ENCODE assay signal across 9 mouse cellular contexts in genomic region chr15:94265630-94266029, GRCm38 (mm10).
DNase-seq lines count a peak whose midpoint lies in the region; ATAC-seq and TF ChIP-seq lines count a peak whose summit lies in the region.
"Had no signal": no experiment of that assay in that cellular context is flagged by ENCODE, and none has a peak within 500 bp of the region (broad histone marks: within the 10 kb centered on the region; RNA-seq: fewer than 3 reads in every experiment).

No protein-coding gene starts in this region.

- TF ChIP-seq CTCF in kidney, adult 2 months (conservative IDR thresholded peaks at IDR 0.05; ENCODE audit: insufficient read depth, insufficient read length, low read depth, low read length) = peak; percentile 91

- no peak for TF ChIP-seq POLR2A in kidney, adult 2 months (IDR thresholded peaks at IDR 0.05; ENCODE audit: low read depth, low read length)

- peak; percentile 82 for DNase-seq in kidney, adult 2 months
- peak; percentile 54 for DNase-seq in c-Kit-positive CD71-negative TER-119-negative erythroid progenitor cells, embryonic 14.5 days (ENCODE audit: low read depth)
- peak; percentile 58 to 78 for DNase-seq in frontal cortex, postnatal 10 days (ENCODE audit: low spot score in 2 of 2)
- DNase-seq in limb, embryonic 11.5 days (ENCODE audit: low spot score) = peak; percentile 94
- DNase-seq in retina, adult 2 months (ENCODE audit: low read depth, low spot score) = peak; percentile 42
- DNase-seq in thymus, postnatal 36 days = peak; percentile 71 to 79

- ATAC-seq in kidney, embryonic 16.5 days (ENCODE audit: low FRiP score, low TSS enrichment) = no peak
- ATAC-seq in intestine, embryonic 15.5 days = peak; percentile 39; the same call in 1 of the 2 replicates
- no peak for ATAC-seq in limb, embryonic 11.5 days (ENCODE audit: insufficient number of reproducible peaks, low FRiP score, low TSS enrichment, low read depth)

- 11% methylated on average over 10 of the region's 10 CpGs for WGBS in kidney, adult 2 months
- 23% methylated on average over 10 of the region's 10 CpGs for WGBS in kidney, embryonic 16.5 days
- WGBS in intestine, embryonic 15.5 days = 26% methylated on average over 10 of the region's 10 CpGs
- 48% methylated on average over 10 of the region's 10 CpGs for WGBS in limb, embryonic 11.5 days

- H3K4me3 ChIP-seq in kidney, adult 2 months (ENCODE audit: insufficient read depth, low read depth, low read length) = no peak overlapping the region
- no peak overlapping the region for H3K4me3 ChIP-seq in kidney, embryonic 16.5 days (ENCODE audit: low read length)
- no peak overlapping the region for H3K4me3 ChIP-seq in intestine, embryonic 15.5 days (replicated peaks)
- H3K4me3 ChIP-seq in limb, embryonic 11.5 days (ENCODE audit: low read depth, low read length) = no peak overlapping the region
- H3K4me3 ChIP-seq: stomach, embryonic 15.5 days had no signal

- no peak overlapping the region for H3K4me2 ChIP-seq in kidney, embryonic 16.5 days (replicated peaks; ENCODE audit: low read depth, low read length)
- no peak overlapping the region for H3K4me2 ChIP-seq in intestine, embryonic 15.5 days (replicated peaks)
- no peak overlapping the region for H3K4me2 ChIP-seq in limb, embryonic 11.5 days (ENCODE audit: low read depth, severe bottlenecking)
- H3K4me2 ChIP-seq: stomach, embryonic 15.5 days had no signal

- no peaks in the 10 kb centered on the region for H3K4me1 ChIP-seq in kidney, adult 2 months (ENCODE audit: control insufficient read depth, insufficient read depth, low read length)
- H3K4me1 ChIP-seq in kidney, embryonic 16.5 days (ENCODE audit: insufficient read depth, low read length) = peaks cover 12% of the 10 kb centered on the region; the same call in 1 of the 2 replicates
- H3K4me1 ChIP-seq in intestine, embryonic 15.5 days (replicated peaks) = no peaks in the 10 kb centered on the region
- H3K4me1 ChIP-seq in limb, embryonic 11.5 days (ENCODE audit: control insufficient read depth, insufficient read depth, low read length) = no peaks in the 10 kb centered on the region
- H3K4me1 ChIP-seq: stomach, embryonic 15.5 days had no signal

- no peak overlapping the region for H3K9ac ChIP-seq in kidney, embryonic 16.5 days (replicated peaks; ENCODE audit: low read length)
- no peak overlapping the region for H3K9ac ChIP-seq in intestine, embryonic 15.5 days
- H3K9ac ChIP-seq in limb, embryonic 11.5 days (ENCODE audit: low read length) = no peak overlapping the region
- H3K9ac ChIP-seq: stomach, embryonic 15.5 days had no signal

- no peaks in the 10 kb centered on the region for H3K36me3 ChIP-seq in kidney, adult 2 months (ENCODE audit: control insufficient read depth, insufficient read depth, low read length)
- H3K36me3 ChIP-seq in kidney, embryonic 16.5 days (ENCODE audit: insufficient read depth, low read length) = no peaks in the 10 kb centered on the region
- H3K36me3 ChIP-seq in intestine, embryonic 15.5 days = no peaks in the 10 kb centered on the region
- H3K36me3 ChIP-seq in limb, embryonic 11.5 days (ENCODE audit: control insufficient read depth, insufficient read depth, low read length) = no peaks in the 10 kb centered on the region
- H3K36me3 ChIP-seq: stomach, embryonic 15.5 days had no signal

- H3K27me3 ChIP-seq in kidney, adult 2 months (replicated peaks; ENCODE audit: control insufficient read depth, insufficient read depth, low read length) = no peaks in the 10 kb centered on the region
- H3K27me3 ChIP-seq in kidney, embryonic 16.5 days (ENCODE audit: insufficient read depth, low read length) = no peaks in the 10 kb centered on the region
- H3K27me3 ChIP-seq in intestine, embryonic 15.5 days (replicated peaks) = no peaks in the 10 kb centered on the region
- no peaks in the 10 kb centered on the region for H3K27me3 ChIP-seq in limb, embryonic 11.5 days (ENCODE audit: control insufficient read depth, insufficient read depth, low read length)
- H3K27me3 ChIP-seq: stomach, embryonic 15.5 days had no signal

- H3K9me3 ChIP-seq in kidney, embryonic 16.5 days (ENCODE audit: low read length) = no peaks in the 10 kb centered on the region
- H3K9me3 ChIP-seq in intestine, embryonic 15.5 days = no peaks in the 10 kb centered on the region
- no peaks in the 10 kb centered on the region for H3K9me3 ChIP-seq in limb, embryonic 11.5 days (ENCODE audit: control insufficient read depth, low read length)
- H3K9me3 ChIP-seq: stomach, embryonic 15.5 days had no signal

- no peak overlapping the region for H3K27ac ChIP-seq in kidney, adult 2 months (ENCODE audit: insufficient read depth, low read depth, low read length)
- no peak overlapping the region for H3K27ac ChIP-seq in kidney, embryonic 16.5 days (ENCODE audit: low read length)
- H3K27ac ChIP-seq in intestine, embryonic 15.5 days = no peak overlapping the region
- no peak overlapping the region for H3K27ac ChIP-seq in limb, embryonic 11.5 days (replicated peaks; ENCODE audit: low read depth, low read length)
- H3K27ac ChIP-seq: stomach, embryonic 15.5 days had no signal

Comparison
In these comparisons a context has a peak if more than half of its experiments do, and no peak if none do; other contexts are left out.
1. DNase-seq: peak in every context shown above with its lines; median percentile 94 in limb, embryonic 11.5 days; 82 in kidney, adult 2 months; 75 in thymus, postnatal 36 days; 68 in frontal cortex, postnatal 10 days; 54 in c-Kit-positive CD71-negative TER-119-negative erythroid progenitor cells, embryonic 14.5 days; 42 in retina, adult 2 months.